Mouse (Mus musculus): ENCODE measurements around the gene Repin1.

DNA sequence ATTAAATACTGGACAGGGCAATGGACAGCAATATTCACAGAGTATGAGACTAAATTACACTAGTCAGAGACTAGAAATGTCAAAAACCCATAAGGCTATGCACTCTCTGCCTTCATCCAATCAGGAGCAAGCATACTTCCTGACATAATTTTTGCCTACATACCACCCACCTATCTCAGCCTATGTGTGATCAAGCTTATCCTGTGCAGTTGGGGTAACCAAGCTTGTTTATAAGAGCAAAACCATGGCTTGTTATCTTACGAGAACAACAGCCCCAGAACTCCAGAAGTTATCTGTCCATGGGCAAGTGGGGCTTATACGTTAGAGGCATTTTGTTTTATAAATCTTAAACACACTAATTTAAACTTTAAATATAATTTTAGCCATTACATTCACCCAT is 41.4 kb downstream of the Repin1 start:
- TF ChIP-seq POLR2A (IDR thresholded peaks at IDR 0.05; ENCODE audit: borderline replicate concordance, extremely low read depth, low read depth, low read length) (no peak), CTCF (IDR thresholded peaks at IDR 0.05; ENCODE audit: insufficient read depth, low read length) (no peak)

All from lung, adult 2 months (tissue).